Mouse (Mus musculus) layer of hippocampus, postnatal 36 days (tissue): ENCODE data around the gene Arhgap25. TPM values are rescaled to one million over a fixed set of nuclear protein-coding genes. Genes with fewer than 3 reads are reported as not detected.
"Not testable (repeated sequence)": the region's sequence is repeated elsewhere in the genome, so short reads cannot be mapped to it uniquely, and the experiment has no call there.

ENCODE experiments used
- DNase-seq, 2 experiments: peaks; one replicate each; pipeline ENCODE4 v3.0.0; 2022
- total RNA-seq, 2 experiments: library from RNA; stranded (reverse); gene quantifications; 2 replicates each; pipeline ENCODE4 v1.2.3; 2021

The Arhgap25 gene
- total RNA-seq, 2 experiments from 2014 or later: 2.7 to 2.9 TPM

DNA sequence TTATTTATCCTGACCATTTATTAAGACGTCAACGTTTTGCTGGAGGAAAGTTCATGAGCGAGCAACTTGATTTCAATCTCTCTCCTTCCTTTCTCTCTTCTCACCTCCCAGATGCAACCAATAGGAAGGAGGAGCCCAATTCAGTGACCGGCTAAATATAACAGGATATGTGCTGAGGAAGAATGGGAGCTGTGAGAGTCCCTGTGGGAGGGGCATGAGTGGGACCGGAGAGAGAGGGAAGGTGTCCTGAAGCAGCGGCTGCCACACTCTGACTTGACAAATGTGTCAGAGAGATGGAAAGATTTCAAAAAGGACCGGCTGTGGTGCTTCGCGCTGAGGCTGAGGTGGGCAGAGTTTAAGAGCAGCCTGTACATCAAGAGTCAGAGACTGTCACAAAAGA, 2.6 kb upstream of the Arhgap25 start:
- no peak for DNase-seq

- no peak for DNase-seq
Observed at GRCm38 (mm10) chr6:87534855-87535575, 2.0 kb upstream of the Arhgap25 start.

DNA sequence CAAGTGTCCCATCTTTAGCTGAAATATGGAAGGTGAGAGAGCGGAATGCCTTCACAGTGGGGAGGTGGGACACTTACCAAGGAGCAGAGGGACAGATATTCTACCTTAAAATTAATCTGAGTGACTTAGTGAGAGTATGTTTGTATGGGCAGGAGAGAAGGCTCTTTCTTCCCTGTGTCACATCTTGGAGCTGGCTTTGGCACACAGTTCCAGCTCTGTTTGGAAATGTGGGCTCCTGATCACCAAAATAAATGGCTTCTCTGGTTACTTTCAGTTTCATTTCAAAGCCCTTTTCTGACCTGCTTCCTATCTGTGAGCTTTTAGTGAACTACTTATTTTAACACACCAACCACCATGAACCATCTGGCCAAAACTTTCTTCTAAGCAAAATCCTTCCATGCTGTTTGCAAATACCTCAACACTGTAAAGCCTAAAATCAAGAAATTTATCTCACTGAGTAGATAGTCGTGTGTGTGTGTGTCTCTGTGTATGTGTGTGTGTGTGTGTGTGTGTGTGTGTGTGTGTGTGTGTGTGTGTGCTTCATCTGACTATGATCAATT, 1.5 kb downstream of the Arhgap25 start:
- DNase-seq: no peak

DNA sequence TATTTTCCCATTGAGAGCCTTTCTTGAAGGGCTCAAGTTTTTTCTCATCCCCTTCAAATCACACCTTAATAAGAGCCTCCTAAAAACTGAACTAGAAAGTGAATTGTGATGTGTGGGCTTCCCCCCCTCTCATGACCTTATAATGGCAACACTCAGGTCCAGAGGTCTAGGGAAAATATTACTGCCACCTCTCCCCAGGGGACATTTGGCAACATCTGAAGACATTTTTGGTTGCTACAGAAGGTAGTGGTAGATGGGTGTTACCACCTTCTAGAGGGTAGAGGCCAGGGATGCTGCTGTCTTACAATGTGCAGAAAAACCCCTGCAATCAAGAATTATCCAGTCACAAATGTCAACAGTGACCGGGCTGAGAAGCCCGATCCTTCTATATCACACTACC, 2.7 kb downstream of the Arhgap25 start:
- no peak for DNase-seq

- DNase-seq: no peak
Observed at GRCm38 (mm10) chr6:87527846-87528557, 5.1 kb downstream of the Arhgap25 start.

- DNase-seq: no peak
Observed at GRCm38 (mm10) chr6:87527366-87527765, 5.7 kb downstream of the Arhgap25 start.

DNA sequence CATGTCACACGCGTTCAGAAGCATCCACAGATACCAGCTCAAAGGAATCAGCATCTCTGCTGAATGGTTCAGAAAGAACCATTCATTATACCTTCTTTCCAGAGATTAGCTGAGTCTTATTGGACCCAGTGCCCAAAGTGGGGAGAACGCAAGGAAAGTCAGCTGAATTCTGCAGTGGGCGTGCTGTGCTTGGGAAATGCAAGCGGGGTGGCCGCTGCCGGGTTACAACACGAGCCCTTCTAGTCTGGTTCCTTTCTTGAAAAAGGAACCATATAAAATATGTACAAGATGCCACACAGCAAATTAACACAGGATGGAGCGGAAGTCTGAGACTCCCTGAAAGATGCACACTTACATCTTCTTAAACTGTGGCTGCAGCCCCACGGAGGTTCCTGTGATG, 7.9 kb downstream of the Arhgap25 start:
- DNase-seq: no peak

DNA sequence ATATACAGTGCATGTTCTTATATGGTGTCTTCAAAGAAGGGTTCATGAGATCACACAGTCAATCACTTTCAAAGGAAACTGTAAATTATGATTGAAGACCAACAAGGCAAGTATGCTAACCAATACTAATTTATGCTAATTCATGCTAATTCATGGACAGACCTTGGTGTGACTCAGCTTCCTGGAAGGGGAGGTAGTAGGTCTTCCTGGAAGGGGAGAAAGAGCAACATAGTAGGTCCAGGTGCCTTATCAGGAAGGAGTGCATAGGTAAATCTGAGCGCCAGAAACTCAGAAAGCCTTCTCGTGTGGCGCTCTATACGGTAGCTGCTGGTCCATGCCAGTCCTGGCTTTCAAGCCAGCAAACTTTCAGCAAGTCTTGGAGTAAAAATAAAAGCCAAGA, 8.8 kb downstream of the Arhgap25 start:
- no peak for DNase-seq

GRCm38 (mm10) chr6:87523736-87524135, 9.3 kb downstream of the Arhgap25 start:
- DNase-seq: no peak

GRCm38 (mm10) chr6:87523085-87523484, 10.0 kb downstream of the Arhgap25 start:
- DNase-seq: no peak

- peak; percentile 40 to 52 for DNase-seq
Observed at GRCm38 (mm10) chr6:87522236-87522635, 10.8 kb downstream of the Arhgap25 start.

DNA sequence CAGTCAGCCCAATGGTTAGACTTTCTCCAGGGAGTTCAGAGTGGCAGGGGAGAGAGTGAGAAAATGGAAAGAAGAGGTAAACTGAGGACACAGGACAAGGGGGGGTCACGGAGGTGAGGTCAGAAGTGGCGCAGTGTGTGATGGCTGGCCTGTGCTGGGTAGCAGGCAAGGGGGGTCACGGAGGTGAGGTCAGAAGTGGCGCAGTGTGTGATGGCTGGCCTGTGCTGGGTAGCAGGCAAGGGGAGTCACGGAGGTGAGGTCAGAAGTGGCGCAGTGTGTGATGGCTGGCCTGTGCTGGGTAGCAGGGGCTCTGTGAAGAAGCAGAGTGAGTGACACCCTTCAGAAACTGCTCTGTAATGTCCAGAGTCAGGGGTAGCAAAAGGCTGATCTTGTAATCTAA, 11.4 kb downstream of the Arhgap25 start:
- not testable (repeated sequence) for DNase-seq

- no peak for DNase-seq
Observed at GRCm38 (mm10) chr6:87520572-87520971, 12.5 kb downstream of the Arhgap25 start.

- no peak for DNase-seq
Observed at GRCm38 (mm10) chr6:87519809-87520208, 13.2 kb downstream of the Arhgap25 start.

DNA sequence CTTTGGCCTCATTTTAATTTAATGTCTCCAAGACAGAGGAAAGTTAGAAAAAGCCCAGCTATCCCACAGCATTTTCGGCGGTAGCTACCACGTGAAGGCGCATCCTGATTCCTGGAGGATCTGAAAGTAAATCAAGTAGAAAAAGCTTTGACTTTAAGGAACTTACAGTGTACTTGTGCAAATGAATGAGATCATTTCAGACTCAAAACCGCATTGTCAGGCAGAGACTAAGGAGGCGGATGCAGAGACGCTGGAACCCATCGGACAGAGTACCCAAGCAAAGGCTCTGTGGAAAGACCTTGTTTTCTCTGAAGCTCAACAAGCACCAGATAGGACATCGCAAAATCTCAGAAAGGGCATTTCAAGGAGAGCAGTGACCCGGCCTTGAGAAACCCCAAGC, 14.4 kb downstream of the Arhgap25 start:
- no peak for DNase-seq

DNA sequence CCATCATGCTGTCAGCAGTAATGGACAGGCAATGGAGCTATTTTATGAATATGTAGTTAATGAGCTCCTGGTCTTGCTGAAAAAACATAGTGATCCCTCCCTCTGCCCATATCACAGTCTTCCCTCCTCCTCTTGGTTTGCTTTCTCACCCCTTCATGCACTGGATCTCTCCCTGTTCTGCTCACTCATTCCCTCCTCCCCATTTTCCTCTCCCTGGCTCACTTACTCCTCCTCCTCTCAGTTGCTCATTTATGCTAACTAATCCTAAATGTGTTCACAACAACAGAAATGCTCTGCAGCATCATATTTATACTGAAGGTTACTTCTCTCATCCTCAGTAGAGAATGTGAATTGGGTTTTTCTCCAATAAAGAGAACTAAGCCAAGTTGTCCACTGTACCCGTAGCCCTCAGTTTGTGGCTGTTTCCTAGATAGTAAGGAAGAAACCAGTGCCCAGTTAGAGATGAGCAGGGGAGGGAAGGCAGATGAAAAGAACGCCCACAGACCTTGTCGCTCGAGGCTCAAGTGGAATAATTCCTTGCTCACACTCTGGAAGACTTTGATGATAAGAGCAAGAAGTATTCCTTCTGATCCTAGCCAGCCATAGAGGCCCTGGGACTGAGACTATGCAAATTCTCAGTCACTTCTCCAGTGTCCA, 15.2 kb downstream of the Arhgap25 start:
- no peak for DNase-seq

- no peak for DNase-seq
Observed at GRCm38 (mm10) chr6:87514321-87514720, 18.7 kb downstream of the Arhgap25 start.

DNA sequence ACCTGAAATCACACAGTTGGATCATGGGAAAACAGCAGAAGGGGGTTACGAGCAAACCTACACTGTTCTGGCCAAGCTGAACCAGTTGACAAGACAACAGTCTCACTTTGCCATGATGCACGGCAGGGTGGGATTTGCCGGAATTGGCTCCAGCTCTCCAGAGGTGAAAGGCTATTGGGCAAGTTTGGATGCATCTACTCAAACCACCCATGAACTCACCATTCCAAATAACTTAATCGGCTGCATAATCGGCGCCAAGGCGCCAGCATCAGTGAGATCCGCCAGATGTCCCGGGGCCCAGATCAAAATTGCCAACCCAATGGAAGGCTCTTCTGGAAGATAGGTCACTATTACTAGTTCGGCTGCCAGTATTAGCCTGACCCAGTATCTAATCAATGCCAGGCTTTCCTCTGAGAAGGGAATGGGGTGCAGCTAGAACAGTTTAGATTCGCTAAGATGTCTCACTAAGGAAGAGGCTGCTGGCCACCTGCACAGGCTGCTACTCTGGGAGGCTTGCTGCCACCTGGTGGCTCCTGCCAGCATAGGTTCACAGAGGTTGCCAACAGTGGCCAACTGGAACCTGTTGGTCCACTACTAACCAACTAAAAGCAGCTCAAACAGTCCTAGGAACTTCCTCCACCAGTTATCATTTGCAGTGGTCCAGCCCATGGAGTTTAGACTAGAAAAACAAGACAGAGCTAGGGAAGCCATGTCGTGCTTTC, 19.9 kb downstream of the Arhgap25 start:
- peak; percentile 36 to 43 for DNase-seq

- DNase-seq: no peak
Observed at GRCm38 (mm10) chr6:87510999-87511398, 22.1 kb downstream of the Arhgap25 start.

DNA sequence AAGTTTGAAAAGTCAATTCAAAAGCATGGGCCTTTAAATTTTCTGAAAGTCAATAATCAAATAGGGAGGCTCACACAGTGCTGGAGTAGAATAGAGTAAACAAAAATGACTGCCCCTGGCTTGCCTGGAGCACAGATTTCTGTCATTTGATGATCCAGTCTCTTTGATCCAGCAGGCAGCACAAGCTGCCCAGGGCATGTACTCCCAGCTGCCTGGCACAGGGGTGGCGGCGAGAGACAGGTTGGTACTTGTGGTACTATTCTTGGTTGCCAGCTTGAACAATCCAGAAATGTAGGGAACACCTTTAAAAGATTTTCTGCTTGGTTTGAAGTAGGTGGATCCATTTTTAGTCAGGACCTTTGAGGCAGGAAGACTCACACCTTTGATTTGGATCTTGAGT, 23.3 kb downstream of the Arhgap25 start:
- DNase-seq: no peak

DNA sequence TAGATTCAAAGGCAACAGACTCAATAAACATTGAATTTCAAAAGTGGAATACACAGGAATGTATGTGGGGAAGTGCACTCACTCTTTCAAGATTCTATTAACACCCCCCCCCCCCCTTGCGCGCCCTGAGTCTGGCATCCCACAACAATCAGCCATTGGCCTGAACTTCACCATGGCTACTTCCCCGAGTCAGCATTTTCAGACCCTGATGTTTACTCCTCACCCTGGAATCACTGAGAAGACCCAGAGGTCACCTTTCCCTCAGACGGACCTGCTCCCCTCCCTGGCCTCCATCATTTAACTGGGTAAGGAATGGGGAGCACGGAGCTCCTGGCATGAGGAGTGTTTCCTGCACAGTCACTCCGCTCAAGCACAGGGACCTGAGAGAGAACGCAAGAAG, 28.2 kb downstream of the Arhgap25 start:
- DNase-seq: no peak

GRCm38 (mm10) chr6:87503976-87504375, 29.1 kb downstream of the Arhgap25 start:
- DNase-seq: no peak

DNA sequence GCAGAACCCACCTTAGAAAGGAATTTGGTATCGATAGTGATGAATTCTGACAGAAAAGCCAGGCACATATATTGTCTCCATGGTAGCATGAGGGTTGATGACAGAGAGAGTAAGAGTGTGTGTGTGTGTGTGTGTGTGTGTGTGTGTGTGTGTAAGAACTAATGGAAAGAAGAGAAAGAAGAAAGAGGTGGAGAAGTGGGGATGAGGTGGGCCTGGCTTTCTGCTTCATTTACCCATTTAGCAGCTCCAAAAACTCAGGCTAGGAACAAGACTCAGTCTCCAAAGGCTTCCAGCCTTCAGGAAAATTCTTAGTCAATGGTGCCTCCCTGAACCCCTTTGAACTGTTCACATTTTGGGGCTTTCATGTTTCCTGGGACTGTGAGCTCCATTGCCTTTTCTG, 29.5 kb downstream of the Arhgap25 start:
- DNase-seq: no peak
